Mouse (Mus musculus) small intestine, adult 2 months (tissue): Measurements from ENCODE around the gene 2810408A11Rik.
A peak's percentile ranks its signal among the peaks of the same experiment; 100 is the strongest.

Experiments used
- CTCF ChIP-seq: fragments of 200-500 bp; IDR thresholded peaks from 2 replicates; pipeline ENCODE4 v1.5.1; 2012; ENCODE audit warnings: low read depth, mild to moderate bottlenecking, control low read depth, inconsistent platforms, low read length, moderate library complexity, mixed read lengths; ENCODE audit not compliant: insufficient replicate concordance, insufficient read length; ENCODE audit errors: extremely low read depth
- POLR2A ChIP-seq: fragments of 200-500 bp; IDR thresholded peaks from 2 replicates; pipeline ENCODE4 v1.6.1; 2012; ENCODE audit warnings: low read depth, mild to moderate bottlenecking, control low read depth, inconsistent platforms, low read length, moderate library complexity

DNA sequence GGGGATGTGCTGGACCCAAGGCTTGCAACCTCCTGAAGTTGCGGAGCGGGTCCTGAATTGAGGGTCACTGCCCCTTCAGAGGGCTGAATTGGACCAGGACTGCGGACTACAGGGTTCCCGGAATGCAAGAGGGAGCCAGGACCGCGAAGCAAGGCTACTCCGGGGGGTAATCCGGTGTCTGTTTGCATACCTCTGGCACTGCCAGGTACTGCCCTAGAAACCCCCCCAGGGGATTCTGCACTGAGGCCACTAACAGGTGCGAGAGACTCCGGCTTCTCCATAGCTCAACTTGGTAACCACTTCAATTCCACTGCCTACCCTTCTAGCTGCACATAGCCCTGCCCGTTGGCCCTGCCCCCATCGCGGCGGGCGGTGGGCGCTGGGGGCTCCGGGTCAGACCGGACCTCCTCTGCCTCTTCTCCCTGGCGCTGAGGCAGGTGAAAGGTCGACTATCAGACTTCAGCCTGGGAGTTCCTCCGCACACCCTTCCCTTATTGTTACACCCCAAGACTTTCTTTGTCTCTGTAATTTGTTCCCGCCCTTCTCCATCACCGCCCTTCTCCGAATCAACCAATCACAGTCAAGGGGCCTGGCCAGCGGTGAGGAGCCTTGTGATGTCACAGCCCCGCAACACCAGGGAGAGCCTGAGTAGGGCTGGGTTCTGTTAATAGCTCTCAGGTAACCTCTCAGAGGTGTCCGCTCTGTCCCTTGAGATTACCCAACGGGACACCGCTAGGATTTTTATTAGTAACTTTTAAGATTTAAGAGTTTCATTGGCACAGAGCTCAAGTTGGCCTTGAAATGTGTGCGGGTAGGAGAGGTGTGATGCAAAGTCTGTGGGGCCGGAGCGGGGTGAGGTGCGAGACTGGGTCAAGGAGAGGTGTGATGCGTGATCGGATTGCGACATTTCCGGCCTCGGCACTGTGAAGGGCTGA is at the start of gene 2810408A11Rik, which contains the start of gene Neurl4:
- TF ChIP-seq POLR2A = peak; percentile 54; the same call in 1 of the 2 replicates
- TF ChIP-seq CTCF = no peak
